In genomic region chr16:42370148-42370547, GRCm38 (mm10) we compare ENCODE assay signal across 14 mouse cellular contexts. TPM values are rescaled to one million over a fixed set of nuclear protein-coding genes. Genes with fewer than 3 reads are reported as not detected.
DNase-seq lines count a peak whose midpoint lies in the region; ATAC-seq and TF ChIP-seq lines count a peak whose summit lies in the region.
"Had no signal": no experiment of that assay in that cellular context is flagged by ENCODE, and none has a peak within 500 bp of the region (broad histone marks: within the 10 kb centered on the region; RNA-seq: fewer than 3 reads in every experiment).

No protein-coding gene starts in this region.

- intact Hi-C loops in left cerebral cortex, postnatal 25 days (cut with DNase I), result no loop called here

- H3K4me1 ChIP-seq in hindbrain, embryonic 13.5 days (replicated peaks), result peaks cover 6% of the 10 kb centered on the region; the same call in 1 of the 2 replicates
- no peaks in the 10 kb centered on the region for H3K4me1 ChIP-seq in intestine, embryonic 16.5 days (ENCODE audit: control insufficient read depth, insufficient read depth, low read length)
- H3K4me1 ChIP-seq: heart, embryonic 10.5 days; liver, embryonic 13.5 days had no signal

- 46% methylated on average over 6 of the region's 6 CpGs for WGBS in hindbrain, embryonic 13.5 days
- 71% methylated on average over 6 of the region's 6 CpGs for WGBS in intestine, embryonic 16.5 days

- TF ChIP-seq CTCF in layer of hippocampus, adult 2 months (conservative IDR thresholded peaks at IDR 0.05), result no peak

- no peak overlapping the region for H3K4me3 ChIP-seq in layer of hippocampus, adult 2 months
- H3K4me3 ChIP-seq in hindbrain, embryonic 13.5 days, result no peak overlapping the region
- H3K4me3 ChIP-seq in intestine, embryonic 16.5 days (ENCODE audit: low read length), result no peak overlapping the region
- H3K4me3 ChIP-seq: heart, embryonic 10.5 days; liver, embryonic 13.5 days had no signal

- no peak overlapping the region for H3K4me2 ChIP-seq in hindbrain, embryonic 13.5 days
- no peak overlapping the region for H3K4me2 ChIP-seq in intestine, embryonic 16.5 days (ENCODE audit: low read depth, low read length)
- H3K4me2 ChIP-seq: liver, embryonic 13.5 days had no signal

- peak overlapping the region; percentile 62; the same call in 1 of the 2 replicates for H3K27ac ChIP-seq in layer of hippocampus, adult 2 months
- peak overlapping the region; percentile 61 for H3K27ac ChIP-seq in hindbrain, embryonic 13.5 days
- H3K27ac ChIP-seq in intestine, embryonic 16.5 days (ENCODE audit: low read length), result no peak overlapping the region
- H3K27ac ChIP-seq: heart, embryonic 10.5 days; liver, embryonic 13.5 days had no signal

- H3K9me3 ChIP-seq in hindbrain, embryonic 13.5 days, result no peaks in the 10 kb centered on the region
- no peaks in the 10 kb centered on the region for H3K9me3 ChIP-seq in intestine, embryonic 16.5 days (ENCODE audit: control insufficient read depth, low read length)
- H3K9me3 ChIP-seq: heart, embryonic 10.5 days; liver, embryonic 13.5 days had no signal

- no peak overlapping the region for H3K9ac ChIP-seq in hindbrain, embryonic 13.5 days
- no peak overlapping the region for H3K9ac ChIP-seq in intestine, embryonic 16.5 days (ENCODE audit: low read depth, low read length)
- H3K9ac ChIP-seq: liver, embryonic 13.5 days had no signal

- no peaks in the 10 kb centered on the region for H3K27me3 ChIP-seq in hindbrain, embryonic 13.5 days
- H3K27me3 ChIP-seq in intestine, embryonic 16.5 days (replicated peaks; ENCODE audit: control insufficient read depth, insufficient read depth, low read length), result no peaks in the 10 kb centered on the region
- H3K27me3 ChIP-seq: liver, embryonic 13.5 days had no signal

- peak; percentile 52; the same call in 1 of the 2 replicates for ATAC-seq in hindbrain, embryonic 13.5 days (ENCODE audit: low FRiP score)
- no peak for ATAC-seq in intestine, embryonic 16.5 days

- H3K36me3 ChIP-seq in hindbrain, embryonic 13.5 days, result no peaks in the 10 kb centered on the region
- no peaks in the 10 kb centered on the region for H3K36me3 ChIP-seq in intestine, embryonic 16.5 days (ENCODE audit: control insufficient read depth, insufficient read depth, low read length)
- H3K36me3 ChIP-seq: heart, embryonic 10.5 days; liver, embryonic 13.5 days had no signal

- DNase-seq in layer of hippocampus, adult 2 months (ENCODE audit: low spot score in 2 of 2), result peak; percentile 12 to 34
- DNase-seq in layer of hippocampus, postnatal 25 days (ENCODE audit: extremely low spot score in 1 of 2, low spot score in 1 of 2), result no peak
- peak; percentile 30 for DNase-seq in brain, embryonic 18.5 days (ENCODE audit: low read depth, low spot score)
- peak; percentile 46 to 74 for DNase-seq in left cerebral cortex, postnatal 25 days (ENCODE audit: low spot score in 2 of 2)
- DNase-seq in adrenal gland, postnatal 14 days, result no peak
- no peak for DNase-seq in liver
- DNase-seq: cerebellum, postnatal 25 days; kidney, adult 9 months; liver, embryonic 13.5 days; lung, postnatal 36 days had no signal

RNA-seq across cellular contexts. Expression of gene Gap43, which starts 29.7 kb away (rescaled TPM):
- total RNA-seq in layer of hippocampus, adult 2 months (2021), result 100 to 1,000 TPM; 198 to 210 TPM
- 100 to 1,000 TPM; 204 to 232 TPM for total RNA-seq in layer of hippocampus, postnatal 25 days (2021)
- 994 and 1,047 TPM in 2 replicates for polyA plus RNA-seq in hindbrain, embryonic 13.5 days (2015; fragmentation: Nextera tagmentation; extraction: Ambion mirVana)
- total RNA-seq in left cerebral cortex, postnatal 25 days (2021), result 100 to 1,000 TPM; 344 to 355 TPM
- 5.0 and 20.6 TPM in 2 replicates for total RNA-seq in adrenal gland, postnatal 14 days (2021)
- 49.2 and 55.5 TPM in 2 replicates for polyA plus RNA-seq in intestine, embryonic 16.5 days (2015; fragmentation: Nextera tagmentation; extraction: Ambion mirVana)
- total RNA-seq: hematopoietic stem cell, adult 5-6 weeks had no signal

Comparison
In these comparisons a context has a peak if more than half of its experiments do, and no peak if none do; other contexts are left out.
1. DNase-seq: peak in layer of hippocampus, adult 2 months (2 of 2), brain, embryonic 18.5 days (single experiment) and left cerebral cortex, postnatal 25 days (2 of 2); none in layer of hippocampus, postnatal 25 days (0 of 2), adrenal gland, postnatal 14 days (single experiment) and liver (single experiment).